18 mouse cellular contexts compared by ENCODE assay signal in genomic region chr2:90844262-90844661, GRCm38 (mm10). TPM values are rescaled to one million over a fixed set of nuclear protein-coding genes. Genes with fewer than 3 reads are reported as not detected.
"Had no signal": no experiment of that assay in that cellular context is flagged by ENCODE, and none has a peak within 500 bp of the region (broad histone marks: within the 10 kb centered on the region; RNA-seq: fewer than 3 reads in every experiment).

No protein-coding gene starts in this region.

- H3K36me3 ChIP-seq: lung, embryonic 15.5 days; midbrain, embryonic 15.5 days; neural tube, embryonic 12.5 days had no signal

- DNase-seq: liver, postnatal 0 days; lung, adult 2 months; lung, postnatal 14 days; lung, postnatal 36 days; right cerebral cortex, postnatal 14 days; spleen, adult 18-20 months; thymus, adult 18-20 months; thymus, postnatal 14 days; thymus, postnatal 36 days had no signal

- H3K27me3 ChIP-seq: lung, embryonic 15.5 days; megakaryocyte, embryonic 14.5 days; midbrain, embryonic 13.5 days; neural tube, embryonic 12.5 days had no signal

- H3K4me3 ChIP-seq: lung, embryonic 15.5 days; megakaryocyte, embryonic 14.5 days; midbrain, embryonic 13.5 days; midbrain, embryonic 15.5 days; neural tube, embryonic 12.5 days had no signal

- H3K27ac ChIP-seq: lung, embryonic 15.5 days; macrophage; midbrain, embryonic 13.5 days; midbrain, embryonic 15.5 days; neural tube, embryonic 12.5 days had no signal

RNA-seq across cellular contexts. Expression of gene C1qtnf4, which starts 41.4 kb away (rescaled TPM):
- total RNA-seq: megakaryocyte progenitor cell, adult 5-6 weeks; monocyte, adult 5-6 weeks; neutrophil, adult 5-6 weeks had no signal
- polyA plus RNA-seq: macrophage had no signal
